ENCODE assay signal across 7 mouse cellular contexts in genomic region chrX:8132017-8132976, GRCm38 (mm10). TPM values are rescaled to one million over a fixed set of nuclear protein-coding genes. Genes with fewer than 3 reads are reported as not detected.
DNase-seq lines count a peak whose midpoint lies in the region; ATAC-seq lines count a peak whose summit lies in the region.

Gene Wdr13, minus strand, starts transcription at chrX:8132892.

- H3K36me3 ChIP-seq in intestine, embryonic 16.5 days (ENCODE audit: control insufficient read depth, insufficient read depth, low read length), result peaks cover 4% of the 10 kb centered on the region; the same call in 1 of the 2 replicates
- no peaks in the 10 kb centered on the region for H3K36me3 ChIP-seq in midbrain, embryonic 11.5 days (ENCODE audit: control insufficient read depth, insufficient read depth, low read length)

- peak within 1 kb of the TSS; percentile 77 for H3K9ac ChIP-seq in intestine, embryonic 16.5 days (ENCODE audit: low read depth, low read length)
- H3K9ac ChIP-seq in midbrain, embryonic 11.5 days (ENCODE audit: low read length), result peak within 1 kb of the TSS; percentile 62

- DNase-seq in adrenal gland, adult 2 months, result peak; percentile 92
- DNase-seq in embryo, embryonic 11.5 days (ENCODE audit: low read depth, low spot score), result peak; percentile 73
- DNase-seq in gastrocnemius, postnatal 4 days (ENCODE audit: low spot score in 2 of 2), result peak; percentile 61 to 85
- DNase-seq in left cerebral cortex, postnatal 36 days (ENCODE audit: low spot score in 2 of 2), result peak; percentile 89 to 90
- DNase-seq in midbrain, embryonic 11.5 days (ENCODE audit: low spot score, missing footprints), result peak; percentile 96
- DNase-seq in skeletal muscle tissue, adult 2 months (ENCODE audit: low read depth, low spot score), result peak; percentile 96

- H3K4me2 ChIP-seq in intestine, embryonic 16.5 days (ENCODE audit: low read depth, low read length), result peak within 1 kb of the TSS; percentile 48
- peak within 1 kb of the TSS; percentile 64 for H3K4me2 ChIP-seq in midbrain, embryonic 11.5 days

- intact Hi-C loops in left cerebral cortex, postnatal 36 days (cut with DNase I), result loop anchor here (1.0 kb wide), 1 partner anchor 13 kb away; the partner anchor contains the start of gene Rbm3

- H3K4me1 ChIP-seq in intestine, embryonic 16.5 days (ENCODE audit: control insufficient read depth, insufficient read depth, low read length), result no peaks in the 10 kb centered on the region
- no peaks in the 10 kb centered on the region for H3K4me1 ChIP-seq in midbrain, embryonic 11.5 days (ENCODE audit: control insufficient read depth, insufficient read depth, low read length)

- no peaks in the 10 kb centered on the region for H3K9me3 ChIP-seq in intestine, embryonic 16.5 days (ENCODE audit: control insufficient read depth, low read length)
- H3K9me3 ChIP-seq in midbrain, embryonic 11.5 days (ENCODE audit: control insufficient read depth, low read length), result no peaks in the 10 kb centered on the region; the same call in 1 of the 2 replicates

- 18% methylated on average over 39 of the region's 40 CpGs for WGBS in intestine, embryonic 16.5 days
- WGBS in midbrain, embryonic 11.5 days, result 17% methylated on average over 40 of the region's 40 CpGs

- ATAC-seq in intestine, embryonic 16.5 days, result peak; percentile 93
- ATAC-seq in midbrain, embryonic 11.5 days (ENCODE audit: low FRiP score), result peak; percentile 88

- no peaks in the 10 kb centered on the region for H3K27me3 ChIP-seq in intestine, embryonic 16.5 days (replicated peaks; ENCODE audit: control insufficient read depth, insufficient read depth, low read length)
- H3K27me3 ChIP-seq in midbrain, embryonic 11.5 days (ENCODE audit: control insufficient read depth, insufficient read depth, low read length), result no peaks in the 10 kb centered on the region

- peak within 1 kb of the TSS; percentile 98 for H3K27ac ChIP-seq in intestine, embryonic 16.5 days (ENCODE audit: low read length)
- peak within 1 kb of the TSS; percentile 86 for H3K27ac ChIP-seq in midbrain, embryonic 11.5 days (ENCODE audit: low read depth, low read length)

- H3K4me3 ChIP-seq in intestine, embryonic 16.5 days (ENCODE audit: low read length), result peak within 1 kb of the TSS; percentile 64
- peak within 1 kb of the TSS; percentile 43 for H3K4me3 ChIP-seq in midbrain, embryonic 11.5 days (ENCODE audit: low read depth, low read length)

RNA-seq across cellular contexts. Expression of gene Wdr13, which starts in this region (rescaled TPM):
- 10 to 100 TPM; 52.4 to 57.7 TPM for total RNA-seq in adrenal gland, adult 2 months (2021)
- 213 and 220 TPM in 2 replicates for polyA plus RNA-seq in adrenal gland, adult 2 months (2012; rRNA removed)
- total RNA-seq in gastrocnemius, postnatal 4 days (2021), result 10 to 100 TPM; 29.5 to 34.2 TPM
- polyA plus RNA-seq in intestine, embryonic 16.5 days (2015; fragmentation: Nextera tagmentation; extraction: Ambion mirVana), result 19.8 and 22.3 TPM in 2 replicates
- total RNA-seq in left cerebral cortex, postnatal 36 days (2021), result 100 to 1,000 TPM; 203 TPM
- polyA plus RNA-seq in midbrain, embryonic 11.5 days (2014; fragmentation: Nextera tagmentation; extraction: Ambion mirVana), result 21.9 and 23.4 TPM in 2 replicates

Comparison
In these comparisons a context has a peak if more than half of its experiments do, and no peak if none do; other contexts are left out.
1. Peak in every context shown above with its lines: DNase-seq, ATAC-seq, H3K4me3 ChIP-seq and H3K27ac ChIP-seq.